Mouse (Mus musculus): ENCODE results near the gene 2700097O09Rik. TPM values are rescaled to one million over a fixed set of nuclear protein-coding genes. Genes with fewer than 3 reads are reported as not detected.

The 2700097O09Rik gene
- polyA plus RNA-seq, 1 experiment from 2014 or later, result 14.6 TPM

DNA sequence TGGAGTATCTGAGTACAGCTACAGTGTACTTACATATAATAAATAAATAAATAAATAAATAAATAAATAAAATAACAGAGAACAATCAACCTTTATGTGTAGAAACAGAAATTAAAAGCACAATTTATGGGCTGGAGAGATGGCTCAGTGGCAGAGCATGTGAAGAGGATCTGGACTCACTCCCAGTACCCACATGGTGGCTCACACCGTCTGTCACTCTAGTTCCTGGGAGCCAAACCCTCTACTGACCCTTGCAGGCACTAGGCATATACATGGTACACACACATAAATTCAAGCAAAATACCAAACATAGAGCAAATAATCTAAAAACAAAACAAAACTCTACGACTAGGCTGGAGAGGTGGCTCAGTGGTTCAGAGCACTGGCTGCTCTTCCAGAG is 4.6 kb downstream of the 2700097O09Rik start:
- H3K27ac ChIP-seq (ENCODE audit: low read length), result no peak overlapping the region
- no peak for TF ChIP-seq EP300 (IDR thresholded peaks at IDR 0.05)
- no peak for TF ChIP-seq CTCF (IDR thresholded peaks at IDR 0.05)
- DNase-seq (ENCODE audit: low spot score) (no peak), ATAC-seq (no peak)
- 88% methylated on average over 2 of the region's 2 CpGs for WGBS
- H3K9me3 ChIP-seq (ENCODE audit: low read length), result no peaks in the 10 kb centered on the region
- no peak overlapping the region for H3K4me3 ChIP-seq (ENCODE audit: low read depth, low read length)
- no peak overlapping the region for H3K9ac ChIP-seq (replicated peaks; ENCODE audit: low read depth)
- H3K27me3 ChIP-seq (replicated peaks; ENCODE audit: insufficient read depth, low read length), result no peaks in the 10 kb centered on the region
- no peaks in the 10 kb centered on the region for H3K4me1 ChIP-seq (ENCODE audit: insufficient read depth, low read depth, low read length)
- no peak overlapping the region for H3K4me2 ChIP-seq (replicated peaks; ENCODE audit: low read depth, low read length)
- no peaks in the 10 kb centered on the region for H3K36me3 ChIP-seq (ENCODE audit: insufficient read depth, low read length)

DNA sequence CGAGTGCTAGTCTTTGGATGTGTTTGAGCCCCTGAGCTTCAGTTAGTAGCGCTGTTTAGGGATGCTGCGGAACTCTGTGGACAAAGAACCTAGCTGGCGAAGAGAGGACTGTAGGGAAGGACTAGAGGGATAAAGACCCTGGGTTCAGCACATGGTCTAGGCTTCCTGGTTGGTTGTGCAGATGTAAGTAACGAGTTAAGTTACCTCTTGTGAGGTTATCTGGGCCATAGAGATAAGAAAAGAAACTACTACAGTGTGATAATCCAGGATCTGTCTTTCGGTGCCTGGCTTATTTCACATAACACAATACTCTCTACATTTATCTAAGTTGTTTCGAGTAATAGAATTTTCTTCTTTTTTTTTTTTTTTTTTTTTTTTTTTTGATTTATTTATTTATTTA is 6.2 kb downstream of the 2700097O09Rik start:
- Histone ChIP-seq H3K27me3 (replicated peaks; ENCODE audit: insufficient read depth, low read length) (no peaks in the 10 kb centered on the region), H3K4me1 (ENCODE audit: insufficient read depth, low read depth, low read length) (no peaks in the 10 kb centered on the region), H3K36me3 (ENCODE audit: insufficient read depth, low read length) (no peaks in the 10 kb centered on the region), H3K9me3 (ENCODE audit: low read length) (no peaks in the 10 kb centered on the region), H3K27ac (ENCODE audit: low read length) (no peak overlapping the region), H3K4me2 (replicated peaks; ENCODE audit: low read depth, low read length) (no peak overlapping the region), H3K9ac (replicated peaks; ENCODE audit: low read depth) (no peak overlapping the region), H3K4me3 (ENCODE audit: low read depth, low read length) (no peak overlapping the region)
- no peak for ATAC-seq
- DNase-seq (ENCODE audit: low spot score), result no peak
- TF ChIP-seq EP300 (IDR thresholded peaks at IDR 0.05), result no peak
- WGBS, result 85% methylated on average over 7 of the region's 7 CpGs

DNA sequence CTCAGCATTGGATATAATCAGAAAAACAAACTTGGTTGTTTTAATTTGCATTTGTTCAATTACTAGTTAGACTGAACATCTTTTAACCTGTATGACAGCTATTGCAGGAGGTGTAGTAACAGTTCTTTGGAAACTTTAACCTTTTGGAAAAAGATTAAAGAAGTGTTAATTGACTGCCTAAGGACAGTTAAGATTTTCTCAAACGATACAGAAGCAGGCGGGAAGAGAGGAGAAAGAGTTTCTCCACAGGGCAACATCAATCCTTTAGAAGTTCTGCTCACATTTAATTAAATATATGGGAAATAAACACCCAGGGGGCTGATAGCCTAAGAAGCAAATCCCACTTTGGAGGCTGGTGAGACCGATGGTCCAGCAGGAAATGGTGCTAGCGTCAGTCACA is 7.4 kb downstream of the 2700097O09Rik start:
- H3K27me3 ChIP-seq (replicated peaks; ENCODE audit: insufficient read depth, low read length), result no peaks in the 10 kb centered on the region
- ATAC-seq (no peak), DNase-seq (ENCODE audit: low spot score) (no peak)
- H3K27ac ChIP-seq (ENCODE audit: low read length), result no peak overlapping the region
- H3K4me1 ChIP-seq (ENCODE audit: insufficient read depth, low read depth, low read length), result no peaks in the 10 kb centered on the region
- H3K9ac ChIP-seq (replicated peaks; ENCODE audit: low read depth), result no peak overlapping the region
- TF ChIP-seq EP300 (IDR thresholded peaks at IDR 0.05) (no peak), CTCF (IDR thresholded peaks at IDR 0.05) (no peak)
- H3K9me3 ChIP-seq (ENCODE audit: low read length), result no peaks in the 10 kb centered on the region
- no peaks in the 10 kb centered on the region for H3K36me3 ChIP-seq (ENCODE audit: insufficient read depth, low read length)
- H3K4me2 ChIP-seq (replicated peaks; ENCODE audit: low read depth, low read length), result no peak overlapping the region
- H3K4me3 ChIP-seq (ENCODE audit: low read depth, low read length), result no peak overlapping the region
- WGBS, result 42% methylated on average over 4 of the region's 4 CpGs

DNA sequence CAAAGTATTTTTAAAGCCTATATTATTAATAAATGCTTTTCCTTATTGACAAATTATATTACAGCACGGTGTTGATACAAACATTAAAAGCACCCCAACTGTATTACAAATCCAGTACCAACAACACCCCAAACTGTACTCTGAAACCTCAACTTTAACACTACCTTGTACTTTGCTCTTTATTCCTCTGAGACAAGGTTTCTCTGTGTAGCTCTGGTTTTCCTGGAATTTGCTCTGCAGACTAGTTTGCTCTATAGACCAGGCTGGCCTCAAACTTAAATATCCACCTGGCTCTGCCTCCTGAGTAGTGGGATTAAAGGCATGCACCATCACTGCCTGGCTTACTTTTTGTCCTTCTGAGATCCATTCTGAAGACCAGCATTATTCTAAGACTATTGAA is 17.8 kb downstream of the 2700097O09Rik start:
- ATAC-seq (no peak), DNase-seq (ENCODE audit: low spot score) (no peak)
- Histone ChIP-seq H3K4me2 (replicated peaks; ENCODE audit: low read depth, low read length) (no peak overlapping the region), H3K27me3 (replicated peaks; ENCODE audit: insufficient read depth, low read length) (no peaks in the 10 kb centered on the region), H3K9me3 (ENCODE audit: low read length) (no peaks in the 10 kb centered on the region), H3K4me3 (ENCODE audit: low read depth, low read length) (no peak overlapping the region), H3K36me3 (ENCODE audit: insufficient read depth, low read length) (no peaks in the 10 kb centered on the region), H3K4me1 (ENCODE audit: insufficient read depth, low read depth, low read length) (no peaks in the 10 kb centered on the region), H3K9ac (replicated peaks; ENCODE audit: low read depth) (no peak overlapping the region), H3K27ac (ENCODE audit: low read length) (no peak overlapping the region)
- 86% methylated on average over 1 of the region's 1 CpGs for WGBS
- TF ChIP-seq EP300 (IDR thresholded peaks at IDR 0.05), result no peak
- TF ChIP-seq CTCF (IDR thresholded peaks at IDR 0.05), result no peak

DNA sequence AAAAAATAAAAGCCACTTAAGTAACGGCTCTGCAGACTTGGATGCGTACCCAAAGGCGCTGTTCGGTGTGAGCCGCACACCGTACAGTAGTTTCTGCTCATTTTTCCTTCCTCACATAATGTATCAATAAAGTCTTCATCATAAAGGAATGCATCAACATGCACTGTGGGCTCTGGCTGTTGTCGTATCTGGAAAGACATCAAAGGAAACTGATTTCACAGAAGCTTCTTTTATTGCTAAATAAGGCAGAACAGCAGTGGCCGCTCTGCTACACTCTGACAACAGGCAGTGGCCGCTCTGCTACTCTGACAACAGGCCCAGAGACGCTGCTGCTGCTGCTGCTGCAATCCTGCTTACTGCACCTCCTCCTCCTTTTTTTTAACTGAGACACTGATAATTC is 18.9 kb downstream of the 2700097O09Rik start:
- Histone ChIP-seq H3K27me3 (replicated peaks; ENCODE audit: insufficient read depth, low read length) (no peaks in the 10 kb centered on the region), H3K9me3 (ENCODE audit: low read length) (no peaks in the 10 kb centered on the region), H3K4me1 (ENCODE audit: insufficient read depth, low read depth, low read length) (no peaks in the 10 kb centered on the region), H3K4me2 (replicated peaks; ENCODE audit: low read depth, low read length) (0 out of 2 replicates have a peak overlapping the region, but pooled peaks have one; percentile 11), H3K9ac (replicated peaks; ENCODE audit: low read depth) (no peak overlapping the region), H3K27ac (ENCODE audit: low read length) (0 out of 2 replicates have a peak overlapping the region, but pooled peaks have one; percentile 66), H3K4me3 (ENCODE audit: low read depth, low read length) (no peak overlapping the region), H3K36me3 (ENCODE audit: insufficient read depth, low read length) (peaks cover 4% of the 10 kb centered on the region; the same call in 1 of the 2 replicates)
- WGBS, result 57% methylated on average over 10 of the region's 10 CpGs
- TF ChIP-seq EP300 (IDR thresholded peaks at IDR 0.05), result peak; percentile 87
- no peak for TF ChIP-seq CTCF (IDR thresholded peaks at IDR 0.05)
- DNase-seq (ENCODE audit: low spot score) (peak; percentile 85), ATAC-seq (peak; percentile 82)

DNA sequence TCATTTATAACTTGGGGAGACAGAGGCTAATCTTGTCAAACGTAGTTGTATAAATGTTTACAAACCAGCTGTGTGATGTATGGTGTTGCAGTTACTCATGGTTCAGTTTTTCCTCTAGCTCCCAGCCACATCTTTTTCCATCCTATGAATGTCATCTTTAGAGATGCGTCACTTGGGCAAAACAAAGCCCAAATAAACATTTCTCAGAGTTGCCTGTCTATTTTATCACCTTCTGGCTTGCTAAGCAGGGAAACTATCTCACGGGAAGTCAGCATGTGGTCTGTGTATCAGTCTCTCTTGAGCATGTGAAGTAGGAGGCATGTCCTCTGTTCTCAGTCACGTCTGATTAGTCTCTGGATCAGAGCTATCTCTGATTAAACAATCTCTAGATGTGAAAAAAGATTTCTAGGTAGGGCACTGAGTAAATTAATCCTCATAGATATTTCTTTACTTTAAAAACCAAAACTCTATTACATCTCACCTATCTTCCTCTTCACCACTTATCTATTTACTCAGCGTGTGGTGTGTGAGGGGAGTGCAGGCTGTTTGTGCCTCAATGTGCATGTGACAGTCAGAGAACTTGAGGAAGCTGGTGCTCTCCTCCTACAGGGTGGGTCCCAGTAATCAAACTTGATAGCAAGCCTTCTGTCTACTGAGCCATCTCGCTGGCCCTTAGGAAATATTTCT is 19.6 kb downstream of the 2700097O09Rik start:
- Histone ChIP-seq H3K9ac (replicated peaks; ENCODE audit: low read depth) (no peak overlapping the region), H3K4me1 (ENCODE audit: insufficient read depth, low read depth, low read length) (no peaks in the 10 kb centered on the region), H3K27me3 (replicated peaks; ENCODE audit: insufficient read depth, low read length) (no peaks in the 10 kb centered on the region), H3K36me3 (ENCODE audit: insufficient read depth, low read length) (peaks cover 4% of the 10 kb centered on the region; the same call in 1 of the 2 replicates), H3K27ac (ENCODE audit: low read length) (peak overlapping the region; percentile 66), H3K4me2 (replicated peaks; ENCODE audit: low read depth, low read length) (0 out of 2 replicates have a peak overlapping the region, but pooled peaks have one; percentile 11), H3K9me3 (ENCODE audit: low read length) (no peaks in the 10 kb centered on the region), H3K4me3 (ENCODE audit: low read depth, low read length) (no peak overlapping the region)
- 44% methylated on average over 6 of the region's 6 CpGs for WGBS
- peak; percentile 13; the same call in 1 of the 2 replicates for ATAC-seq
- TF ChIP-seq CTCF (IDR thresholded peaks at IDR 0.05) (no peak), EP300 (IDR thresholded peaks at IDR 0.05) (no peak)
- peak; percentile 53 for DNase-seq (ENCODE audit: low spot score)

Measured in lung, postnatal 0 days (tissue).